Mouse (Mus musculus): ENCODE measurements at regions not wholly inside any gene's neighbourhood (a gene's known extent, or its start where the extent isn't known, plus 50 kb on each side); places are given as distances from the start of the nearest gene placed in this dataset.

DNA sequence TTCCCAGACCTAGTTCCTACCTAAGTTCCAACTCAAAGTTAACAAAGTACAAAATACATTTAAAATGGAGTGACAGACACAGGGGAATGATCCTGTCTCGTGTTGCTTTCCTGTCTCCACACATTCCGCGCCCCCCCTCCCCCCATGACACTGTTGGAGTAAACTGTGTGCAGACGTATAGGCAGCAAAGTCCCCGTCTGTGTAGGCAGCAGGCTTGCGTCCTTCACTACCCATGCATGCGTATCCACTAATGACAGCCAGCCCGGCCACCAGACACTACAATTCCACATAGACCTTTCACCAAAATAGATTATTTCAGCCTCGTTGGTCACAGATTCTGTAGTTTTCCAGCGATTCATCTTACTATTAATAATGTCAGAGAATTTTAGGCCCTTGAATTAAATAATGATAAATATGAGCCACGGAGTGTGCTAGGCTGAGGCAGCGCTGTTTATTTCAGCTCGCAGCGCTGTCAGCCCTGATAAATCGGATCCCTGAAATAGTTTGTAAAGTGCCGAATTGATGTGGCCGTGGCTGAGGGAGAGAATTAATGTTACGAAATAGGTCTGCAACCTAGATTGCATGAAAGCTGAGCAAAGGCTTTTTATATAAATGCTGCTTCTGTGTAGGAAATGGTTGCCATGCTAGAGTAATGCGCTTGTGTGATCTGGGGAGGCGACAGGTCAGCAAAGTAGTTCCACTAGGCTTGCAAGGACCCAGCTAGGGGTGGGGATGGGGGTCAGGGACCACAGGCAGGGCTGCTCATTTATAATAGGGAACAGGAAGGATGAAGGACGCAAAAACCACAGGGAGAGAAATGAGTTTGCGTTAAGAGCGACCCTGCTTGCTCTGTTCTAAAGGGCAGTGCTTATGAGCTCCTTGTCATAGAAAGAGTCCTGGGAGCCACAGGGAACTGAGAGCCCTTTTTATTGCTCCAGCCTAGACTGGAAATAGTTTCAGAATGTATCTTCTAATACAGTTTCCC is 336.7 kb upstream of the Pfkp start:
- DNase-seq (ENCODE audit: low read depth in 3 of 3, low spot score in 3 of 3) (no peak), ATAC-seq (ENCODE audit: insufficient read depth) (no peak)
- no peaks in the 10 kb centered on the region for H3K4me1 ChIP-seq (replicated peaks; ENCODE audit: control insufficient read depth in 2 of 2, insufficient read depth in 2 of 2, low read length in 1 of 2)
- no peaks in the 10 kb centered on the region for H3K9me3 ChIP-seq (ENCODE audit: control insufficient read depth, low read length)
- no peak overlapping the region for H3K9ac ChIP-seq (replicated peaks)
- TF ChIP-seq CTCF (IDR thresholded peaks at IDR 0.05; ENCODE audit: low read depth) = no peak
- no peak for TF ChIP-seq EP300 (IDR thresholded peaks at IDR 0.05; ENCODE audit: low read depth)
- no peak overlapping the region for H3K27ac ChIP-seq
- no peak overlapping the region for H3K4me3 ChIP-seq (ENCODE audit: insufficient read depth in 1 of 2, low read depth in 2 of 2, low read length in 2 of 2)
- 62% methylated on average over 23 of the region's 23 CpGs for WGBS (ENCODE audit: insufficient replicate concordance)
- H3K4me2 ChIP-seq (ENCODE audit: low read depth) = no peak overlapping the region
- no peaks in the 10 kb centered on the region for H3K36me3 ChIP-seq (replicated peaks; ENCODE audit: control insufficient read depth, insufficient read depth, low read depth)
- H3K27me3 ChIP-seq (ENCODE audit: control insufficient read depth, insufficient read depth, low read length) = no peaks in the 10 kb centered on the region

DNA sequence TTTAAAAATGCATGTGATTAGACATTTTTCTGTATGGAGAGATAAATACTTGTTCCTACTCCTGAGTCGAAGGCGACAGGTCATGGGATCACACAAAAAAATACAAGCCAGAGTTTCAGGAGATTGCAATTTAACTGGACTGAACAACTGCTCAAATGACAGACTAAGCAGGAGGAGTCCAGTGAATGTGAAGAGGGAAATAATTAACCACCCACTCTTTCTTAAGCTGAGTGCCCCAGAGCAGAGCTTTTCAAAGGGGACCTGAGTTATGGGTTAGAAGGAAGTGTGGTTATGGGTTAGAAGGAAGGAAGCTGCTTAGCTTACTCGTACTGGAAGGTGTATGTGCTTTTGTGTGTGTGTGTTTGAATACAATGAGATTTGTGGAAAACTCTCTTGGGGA is 307.1 kb upstream of the Pfkp start:
- H3K4me3 ChIP-seq (ENCODE audit: insufficient read depth in 1 of 2, low read depth in 2 of 2, low read length in 2 of 2) = no peak overlapping the region
- no peak for TF ChIP-seq EP300 (IDR thresholded peaks at IDR 0.05; ENCODE audit: low read depth)
- no peak for TF ChIP-seq CTCF (IDR thresholded peaks at IDR 0.05; ENCODE audit: low read depth)
- H3K9me3 ChIP-seq (ENCODE audit: control insufficient read depth, low read length) = no peaks in the 10 kb centered on the region
- WGBS (ENCODE audit: insufficient replicate concordance) = 51% methylated on average over 3 of the region's 3 CpGs
- no peak overlapping the region for H3K27ac ChIP-seq
- ATAC-seq (ENCODE audit: insufficient read depth) (no peak), DNase-seq (ENCODE audit: low read depth in 3 of 3, low spot score in 3 of 3) (no peak)
- no peak overlapping the region for H3K9ac ChIP-seq (replicated peaks)
- H3K4me1 ChIP-seq (replicated peaks; ENCODE audit: control insufficient read depth in 2 of 2, insufficient read depth in 2 of 2, low read length in 1 of 2) = no peaks in the 10 kb centered on the region
- no peak overlapping the region for H3K4me2 ChIP-seq (ENCODE audit: low read depth)
- H3K27me3 ChIP-seq (ENCODE audit: control insufficient read depth, insufficient read depth, low read length) = no peaks in the 10 kb centered on the region
- H3K36me3 ChIP-seq (replicated peaks; ENCODE audit: control insufficient read depth, insufficient read depth, low read depth) = no peaks in the 10 kb centered on the region

DNA sequence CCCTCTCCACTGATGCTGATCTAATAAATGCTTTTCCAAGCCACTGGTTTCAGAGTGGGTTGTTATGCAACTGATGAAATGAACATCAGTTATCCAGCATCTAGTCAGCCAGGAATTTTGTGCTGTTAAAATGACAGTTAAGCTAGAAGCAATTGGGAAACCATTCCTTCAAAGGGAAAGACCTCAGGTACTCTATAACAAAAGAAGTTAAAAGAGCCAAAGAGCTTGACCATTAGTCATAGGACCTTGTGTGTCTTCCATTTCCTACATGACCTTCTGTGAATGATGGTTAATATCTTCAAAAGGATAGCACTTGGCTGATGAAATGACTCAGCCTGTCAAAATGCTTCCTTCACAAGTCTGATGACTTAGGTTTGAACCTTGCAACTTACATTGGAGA is 275.6 kb upstream of the Pfkp start:
- Histone ChIP-seq H3K4me2 (ENCODE audit: low read depth) (no peak overlapping the region), H3K27me3 (ENCODE audit: control insufficient read depth, insufficient read depth, low read length) (no peaks in the 10 kb centered on the region), H3K4me1 (replicated peaks; ENCODE audit: control insufficient read depth in 2 of 2, insufficient read depth in 2 of 2, low read length in 1 of 2) (no peaks in the 10 kb centered on the region), H3K27ac (no peak overlapping the region), H3K36me3 (replicated peaks; ENCODE audit: control insufficient read depth, insufficient read depth, low read depth) (no peaks in the 10 kb centered on the region), H3K4me3 (ENCODE audit: insufficient read depth in 1 of 2, low read depth in 2 of 2, low read length in 2 of 2) (no peak overlapping the region), H3K9me3 (ENCODE audit: control insufficient read depth, low read length) (no peaks in the 10 kb centered on the region), H3K9ac (replicated peaks) (no peak overlapping the region)
- no peak for TF ChIP-seq CTCF (IDR thresholded peaks at IDR 0.05; ENCODE audit: low read depth)
- no peak for TF ChIP-seq EP300 (IDR thresholded peaks at IDR 0.05; ENCODE audit: low read depth)
- ATAC-seq (ENCODE audit: insufficient read depth) (no peak), DNase-seq (ENCODE audit: low read depth in 3 of 3, low spot score in 3 of 3) (no peak)

DNA sequence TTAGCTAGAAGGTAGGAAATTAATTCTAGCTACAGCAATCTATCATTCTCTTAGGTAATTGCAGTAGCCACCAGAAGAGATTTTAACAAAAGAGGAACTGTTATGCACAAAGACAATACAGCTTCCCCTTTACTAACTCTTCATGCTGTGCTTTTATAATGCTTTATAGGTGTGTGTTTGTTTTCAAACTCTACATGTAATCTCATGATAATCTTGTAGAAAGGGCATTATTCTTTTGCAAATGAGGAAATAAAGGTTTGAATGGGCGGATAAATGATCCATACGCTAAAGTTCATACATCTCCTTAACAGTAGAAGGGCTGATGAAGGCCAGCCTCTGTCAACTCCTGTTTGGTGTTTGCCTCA is 273.8 kb upstream of the Pfkp start:
- H3K9ac ChIP-seq (replicated peaks) = no peak overlapping the region
- no peak overlapping the region for H3K4me3 ChIP-seq (ENCODE audit: insufficient read depth in 1 of 2, low read depth in 2 of 2, low read length in 2 of 2)
- 47% methylated on average over 2 of the region's 2 CpGs for WGBS (ENCODE audit: insufficient replicate concordance)
- ATAC-seq (ENCODE audit: insufficient read depth) (no peak), DNase-seq (ENCODE audit: low read depth in 3 of 3, low spot score in 3 of 3) (no peak)
- H3K36me3 ChIP-seq (replicated peaks; ENCODE audit: control insufficient read depth, insufficient read depth, low read depth) = no peaks in the 10 kb centered on the region
- H3K27me3 ChIP-seq (ENCODE audit: control insufficient read depth, insufficient read depth, low read length) = no peaks in the 10 kb centered on the region
- H3K4me1 ChIP-seq (replicated peaks; ENCODE audit: control insufficient read depth in 2 of 2, insufficient read depth in 2 of 2, low read length in 1 of 2) = no peaks in the 10 kb centered on the region
- no peak overlapping the region for H3K4me2 ChIP-seq (ENCODE audit: low read depth)
- H3K27ac ChIP-seq = no peak overlapping the region
- TF ChIP-seq CTCF (IDR thresholded peaks at IDR 0.05; ENCODE audit: low read depth) (no peak), EP300 (IDR thresholded peaks at IDR 0.05; ENCODE audit: low read depth) (no peak)
- H3K9me3 ChIP-seq (ENCODE audit: control insufficient read depth, low read length) = no peaks in the 10 kb centered on the region

DNA sequence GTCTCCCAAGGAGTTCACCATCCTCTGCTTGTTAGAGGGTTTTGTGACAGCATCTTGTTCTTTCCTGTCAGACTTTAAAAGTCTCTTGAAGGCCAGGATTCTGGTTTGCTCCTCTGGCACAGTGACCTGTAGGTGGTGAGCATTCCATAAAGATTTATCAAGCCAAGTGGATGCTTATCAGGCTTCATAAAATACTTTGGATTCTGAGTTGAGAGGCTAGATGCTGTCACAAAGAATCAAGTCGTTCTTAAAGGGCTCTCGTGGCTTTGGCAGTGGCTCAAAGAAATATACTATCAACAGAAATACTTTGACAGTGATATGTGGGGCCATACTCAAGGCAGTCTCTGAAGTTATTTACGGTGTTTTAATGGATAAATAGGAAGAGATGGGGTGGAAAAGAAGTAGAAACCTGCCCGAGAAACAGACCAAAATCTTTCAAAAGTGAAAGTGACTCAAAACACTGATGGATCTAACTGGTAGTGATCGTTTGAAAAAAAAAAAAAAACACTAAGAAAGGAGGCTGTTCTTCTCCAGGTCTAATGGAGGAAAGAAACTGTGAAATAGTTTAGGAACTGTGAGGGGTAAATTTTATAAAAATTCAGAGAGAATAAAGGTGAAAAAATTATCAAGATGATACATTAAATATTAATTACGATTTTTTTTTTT is 273.2 kb upstream of the Pfkp start:
- no peak overlapping the region for H3K27ac ChIP-seq
- no peaks in the 10 kb centered on the region for H3K9me3 ChIP-seq (ENCODE audit: control insufficient read depth, low read length)
- H3K4me1 ChIP-seq (replicated peaks; ENCODE audit: control insufficient read depth in 2 of 2, insufficient read depth in 2 of 2, low read length in 1 of 2) = no peaks in the 10 kb centered on the region
- ATAC-seq (ENCODE audit: insufficient read depth) = no peak
- DNase-seq (ENCODE audit: low read depth in 3 of 3, low spot score in 3 of 3) = no peak
- H3K4me3 ChIP-seq (ENCODE audit: insufficient read depth in 1 of 2, low read depth in 2 of 2, low read length in 2 of 2) = no peak overlapping the region
- H3K27me3 ChIP-seq (ENCODE audit: control insufficient read depth, insufficient read depth, low read length) = no peaks in the 10 kb centered on the region
- WGBS (ENCODE audit: insufficient replicate concordance) = 34% methylated on average over 6 of the region's 6 CpGs
- H3K4me2 ChIP-seq (ENCODE audit: low read depth) = no peak overlapping the region
- H3K36me3 ChIP-seq (replicated peaks; ENCODE audit: control insufficient read depth, insufficient read depth, low read depth) = no peaks in the 10 kb centered on the region
- no peak for TF ChIP-seq CTCF (IDR thresholded peaks at IDR 0.05; ENCODE audit: low read depth)
- no peak for TF ChIP-seq EP300 (IDR thresholded peaks at IDR 0.05; ENCODE audit: low read depth)
- H3K9ac ChIP-seq (replicated peaks) = no peak overlapping the region
